Mouse (Mus musculus): ENCODE measurements around the gene Bbc3.

Bbc3 gene

DNA sequence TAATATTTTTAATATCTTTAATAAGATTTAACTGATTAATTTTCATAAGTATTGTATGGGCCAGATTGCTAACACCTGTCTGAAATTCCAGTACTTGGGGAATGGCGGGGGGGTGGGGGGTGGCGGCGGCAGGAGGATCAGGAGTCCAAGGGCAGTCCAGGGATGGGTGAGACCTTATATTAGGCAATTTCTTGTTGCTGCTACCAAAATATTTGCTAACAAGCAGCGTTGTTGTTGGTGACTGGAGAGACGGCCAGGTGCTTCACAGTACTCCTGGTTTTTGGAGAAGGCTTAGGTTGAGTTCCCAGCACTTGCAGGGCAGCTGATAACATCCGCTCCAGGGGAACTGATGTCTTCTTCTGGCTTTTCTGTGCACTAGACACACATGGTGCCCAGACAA is 12.3 kb downstream of the Bbc3 start:
- DNase-seq (ENCODE audit: low read depth, low spot score) = no peak
- H3K36me3 ChIP-seq (ENCODE audit: control insufficient read depth, insufficient read depth, low read length, poor library complexity, severe bottlenecking) = no peaks in the 10 kb centered on the region
- H3K27me3 ChIP-seq (ENCODE audit: control insufficient read depth, insufficient read depth, low read length, poor library complexity, severe bottlenecking) = no peaks in the 10 kb centered on the region

DNA sequence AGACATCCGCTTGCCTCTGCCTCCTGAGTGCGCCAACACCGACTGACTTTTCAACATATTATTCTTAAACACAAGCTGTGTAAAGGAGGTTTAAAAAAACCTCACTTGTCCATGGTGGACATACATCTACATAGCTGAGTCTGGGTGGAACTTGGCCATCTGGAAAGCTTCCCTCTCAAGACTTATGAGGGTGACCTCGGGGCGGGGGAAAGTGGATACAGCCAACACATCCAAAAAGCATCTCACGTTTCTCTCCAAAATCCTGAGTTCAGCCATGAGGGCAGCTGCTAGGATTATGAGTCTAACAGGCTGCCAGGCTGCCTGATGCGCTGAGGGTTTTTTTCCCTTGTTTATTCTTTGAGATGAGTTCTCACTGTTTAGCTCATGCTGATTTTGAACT is 16.5 kb downstream of the Bbc3 start:
- no peaks in the 10 kb centered on the region for H3K27me3 ChIP-seq (ENCODE audit: control insufficient read depth, insufficient read depth, low read length, poor library complexity, severe bottlenecking)
- DNase-seq (ENCODE audit: low read depth, low spot score) = no peak
- H3K36me3 ChIP-seq (ENCODE audit: control insufficient read depth, insufficient read depth, low read length, poor library complexity, severe bottlenecking) = peaks cover 10% of the 10 kb centered on the region

DNA sequence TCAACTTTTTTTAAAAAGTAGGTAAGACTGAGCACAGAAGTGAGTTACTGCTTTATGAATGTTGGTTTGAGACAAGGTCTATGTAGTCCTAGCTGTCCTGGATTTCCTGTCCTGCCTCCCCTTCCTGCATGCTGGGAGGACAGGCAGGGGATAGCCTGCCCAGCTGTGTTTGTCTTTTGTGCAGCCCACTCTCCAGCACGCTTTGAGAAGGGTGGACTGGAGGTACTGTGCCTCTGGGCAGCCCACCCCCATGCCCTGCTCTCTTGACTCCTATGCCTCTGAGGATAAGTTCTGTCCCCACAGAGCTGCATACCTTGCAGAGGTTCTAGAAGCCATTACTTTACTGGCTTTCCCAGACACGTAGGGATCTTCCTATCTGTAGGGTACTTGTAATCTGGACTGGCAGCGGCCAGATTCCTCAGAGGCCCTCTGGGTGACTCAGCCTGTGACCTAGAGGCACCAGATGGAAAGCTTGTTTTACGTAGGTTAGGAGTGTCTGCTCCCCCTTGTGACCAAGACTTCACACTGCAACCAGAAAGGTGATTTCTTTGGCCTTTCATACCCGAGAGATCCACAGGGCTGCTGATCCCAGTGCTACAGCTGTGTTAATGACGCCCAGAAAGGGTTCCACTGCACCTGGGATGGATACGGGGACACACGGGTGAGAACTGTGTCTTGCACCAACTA is 17.9 kb downstream of the Bbc3 start:
- peak; percentile 88 for DNase-seq (ENCODE audit: low read depth, low spot score)
- Histone ChIP-seq H3K36me3 (ENCODE audit: control insufficient read depth, insufficient read depth, low read length, poor library complexity, severe bottlenecking) (peaks cover 12% of the 10 kb centered on the region), H3K27me3 (ENCODE audit: control insufficient read depth, insufficient read depth, low read length, poor library complexity, severe bottlenecking) (no peaks in the 10 kb centered on the region)

DNA sequence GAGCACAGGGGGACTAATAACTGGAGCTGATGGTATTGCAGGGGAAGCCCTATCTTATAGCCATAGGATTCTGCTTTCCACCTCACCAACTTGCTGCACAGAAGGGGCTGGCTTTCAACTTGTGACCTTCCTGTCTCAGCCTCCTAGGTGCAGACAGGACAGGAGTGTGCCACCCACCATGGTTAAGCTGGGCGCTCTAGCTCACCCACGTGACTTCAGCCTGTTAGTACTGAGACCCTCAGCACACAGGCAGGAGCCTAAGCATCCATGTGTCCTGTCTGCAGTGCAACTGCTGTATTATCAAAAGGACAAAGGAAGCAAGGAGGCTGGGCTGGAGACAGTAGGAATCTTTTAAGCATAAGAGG is 18.4 kb downstream of the Bbc3 start:
- DNase-seq (ENCODE audit: low read depth, low spot score) = no peak
- peaks cover 12% of the 10 kb centered on the region for H3K36me3 ChIP-seq (ENCODE audit: control insufficient read depth, insufficient read depth, low read length, poor library complexity, severe bottlenecking)
- no peaks in the 10 kb centered on the region for H3K27me3 ChIP-seq (ENCODE audit: control insufficient read depth, insufficient read depth, low read length, poor library complexity, severe bottlenecking)

DNA sequence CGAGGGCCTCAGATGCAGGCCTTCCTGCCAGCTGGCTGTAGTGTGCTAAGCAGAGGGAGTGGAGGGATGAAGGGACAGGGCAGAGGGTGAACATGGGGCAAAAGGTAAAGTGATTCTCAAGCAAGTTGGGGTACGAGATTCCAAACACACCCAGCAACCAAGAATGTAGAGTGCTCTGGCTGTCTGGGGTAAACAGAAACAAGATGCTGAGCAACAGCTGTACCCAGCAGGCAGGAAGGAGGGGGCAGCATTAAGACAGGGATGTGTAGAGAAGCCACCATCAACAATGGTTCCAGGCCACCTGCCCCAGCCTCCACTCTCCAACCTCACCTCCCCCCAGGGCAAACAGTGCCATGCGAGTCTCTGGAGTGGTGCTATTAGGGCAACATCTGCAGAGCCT is 21.0 kb downstream of the Bbc3 start:
- Histone ChIP-seq H3K27me3 (ENCODE audit: control insufficient read depth, insufficient read depth, low read length, poor library complexity, severe bottlenecking) (no peaks in the 10 kb centered on the region), H3K36me3 (ENCODE audit: control insufficient read depth, insufficient read depth, low read length, poor library complexity, severe bottlenecking) (peaks cover 12% of the 10 kb centered on the region)
- no peak for DNase-seq (ENCODE audit: low read depth, low spot score)

DNA sequence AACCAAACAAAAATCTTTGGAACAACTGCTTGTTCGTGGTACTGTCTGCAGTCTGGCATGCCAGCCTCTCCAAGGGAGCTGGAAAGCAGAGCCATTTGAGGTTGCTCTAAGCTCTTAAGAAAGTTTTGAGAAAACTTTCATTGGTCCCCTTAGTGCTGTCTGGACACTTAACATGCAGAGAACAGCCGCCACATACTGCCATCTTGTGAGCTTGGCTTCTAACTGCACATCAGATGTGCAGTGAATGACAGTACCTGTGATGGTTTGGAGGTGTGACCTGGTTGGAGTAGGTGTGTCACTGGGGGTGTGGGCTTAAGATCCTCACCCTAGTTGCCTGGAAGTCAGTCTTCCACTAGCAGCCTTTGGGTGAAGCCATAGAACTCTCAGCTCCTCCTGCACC is 29.5 kb downstream of the Bbc3 start:
- DNase-seq (ENCODE audit: low read depth, low spot score) = peak; percentile 30
- H3K36me3 ChIP-seq (ENCODE audit: control insufficient read depth, insufficient read depth, low read length, poor library complexity, severe bottlenecking) = peaks cover 4% of the 10 kb centered on the region; the same call in 1 of the 2 replicates
- no peaks in the 10 kb centered on the region for H3K27me3 ChIP-seq (ENCODE audit: control insufficient read depth, insufficient read depth, low read length, poor library complexity, severe bottlenecking)

DNA sequence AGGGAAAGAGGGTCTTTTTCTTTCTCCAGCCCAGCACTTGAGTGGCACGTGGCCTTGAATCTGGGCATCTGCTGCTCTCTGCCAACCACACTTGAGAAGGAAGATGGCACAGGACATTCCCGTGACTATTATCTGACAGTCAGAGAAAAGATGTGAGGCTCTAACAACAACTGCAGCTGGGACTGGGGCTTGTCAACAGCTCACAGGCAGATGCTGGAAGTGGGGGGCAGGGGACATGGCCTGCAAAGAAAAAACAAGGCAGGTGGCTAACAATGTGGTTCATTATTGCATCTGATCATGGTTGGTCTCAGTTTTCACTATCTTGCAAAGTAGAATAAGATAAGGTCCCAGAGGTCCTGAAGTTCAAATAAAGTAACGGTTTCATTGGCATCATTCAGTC is 36.4 kb downstream of the Bbc3 start:
- Histone ChIP-seq H3K27me3 (ENCODE audit: control insufficient read depth, insufficient read depth, low read length, poor library complexity, severe bottlenecking) (no peaks in the 10 kb centered on the region), H3K36me3 (ENCODE audit: control insufficient read depth, insufficient read depth, low read length, poor library complexity, severe bottlenecking) (peaks cover under 1% of the 10 kb centered on the region; the same call in 1 of the 2 replicates)
- DNase-seq (ENCODE audit: low read depth, low spot score) = no peak

DNA sequence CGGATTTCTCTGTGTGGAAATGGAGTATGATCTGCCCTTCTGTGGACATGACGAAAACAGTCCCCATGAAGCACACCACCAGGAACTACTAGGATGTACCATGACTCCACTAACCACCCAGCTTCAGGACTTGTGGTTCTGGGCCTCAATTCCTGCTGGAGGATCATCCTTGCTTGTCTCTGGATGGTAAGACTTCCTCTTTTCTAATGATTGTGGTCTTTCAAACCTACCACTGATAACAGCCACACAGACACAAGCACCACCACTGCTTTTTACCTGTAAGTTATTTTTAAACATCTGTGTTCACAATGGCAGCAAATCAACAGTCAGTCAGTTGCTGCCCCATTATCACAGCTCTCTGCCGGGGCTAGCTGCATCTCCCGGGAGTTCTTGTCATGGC is 37.1 kb downstream of the Bbc3 start:
- no peak for DNase-seq (ENCODE audit: low read depth, low spot score)
- H3K36me3 ChIP-seq (ENCODE audit: control insufficient read depth, insufficient read depth, low read length, poor library complexity, severe bottlenecking) = peaks cover 4% of the 10 kb centered on the region; the same call in 1 of the 2 replicates
- H3K27me3 ChIP-seq (ENCODE audit: control insufficient read depth, insufficient read depth, low read length, poor library complexity, severe bottlenecking) = no peaks in the 10 kb centered on the region

DNA sequence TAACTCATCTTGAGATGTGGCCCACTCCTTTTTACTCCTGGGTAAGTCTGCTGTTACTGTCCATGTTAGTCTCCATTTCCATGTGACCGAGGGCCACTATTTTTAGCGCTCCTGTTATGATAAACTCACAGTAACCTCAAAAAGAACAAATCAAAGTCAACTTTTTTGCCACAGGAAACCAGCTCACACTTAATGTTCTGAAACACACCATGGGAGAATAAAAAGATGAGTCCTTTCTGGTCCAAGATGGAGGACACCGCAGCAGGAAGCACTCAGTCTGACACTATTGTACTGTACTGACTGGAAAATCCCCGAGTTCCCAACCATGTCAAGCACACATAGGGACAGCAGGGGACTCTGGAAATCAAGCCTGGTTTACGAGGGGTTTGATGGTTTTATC is 41.8 kb downstream of the Bbc3 start:
- DNase-seq (ENCODE audit: low read depth, low spot score) = no peak
- H3K27me3 ChIP-seq (ENCODE audit: control insufficient read depth, insufficient read depth, low read length, poor library complexity, severe bottlenecking) = no peaks in the 10 kb centered on the region
- peaks cover 4% of the 10 kb centered on the region for H3K36me3 ChIP-seq (ENCODE audit: control insufficient read depth, insufficient read depth, low read length, poor library complexity, severe bottlenecking)

DNA sequence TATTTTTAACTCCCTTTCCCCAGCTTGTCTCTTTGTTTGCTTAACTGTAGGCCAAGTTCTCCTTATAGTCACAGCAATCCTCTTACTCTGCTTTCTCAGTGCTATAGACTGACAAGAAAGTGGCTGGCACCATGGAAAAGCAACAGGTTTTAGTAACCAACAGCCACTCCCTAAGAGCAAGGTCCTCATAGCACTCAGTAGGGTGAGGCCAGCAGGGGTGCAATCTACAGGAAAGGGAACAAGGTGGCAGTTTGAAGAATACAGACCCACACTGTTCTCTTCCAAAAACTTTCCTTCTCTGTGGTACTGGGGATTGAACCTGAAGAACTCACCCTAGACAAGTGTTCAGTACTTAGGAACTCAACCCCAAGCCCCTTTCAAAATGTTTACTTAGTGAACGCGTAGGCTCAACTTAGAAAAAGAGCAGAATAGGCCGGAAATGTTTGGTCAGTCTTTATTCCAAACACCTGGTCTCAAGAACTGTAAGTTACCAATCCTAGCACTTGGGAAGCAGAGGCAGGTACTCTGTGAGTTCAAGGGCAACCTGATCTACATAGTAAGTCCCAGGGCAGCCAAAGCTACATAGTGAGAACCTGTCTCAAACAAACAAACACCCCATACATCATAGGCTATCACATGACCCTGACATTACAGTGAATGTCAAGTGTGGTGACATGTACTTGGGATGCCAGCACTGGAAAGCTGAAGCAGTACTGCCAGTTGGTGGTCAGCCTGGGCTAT is 47.8 kb downstream of the Bbc3 start:
- H3K36me3 ChIP-seq (ENCODE audit: control insufficient read depth, insufficient read depth, low read length, poor library complexity, severe bottlenecking) = peaks cover 5% of the 10 kb centered on the region
- DNase-seq (ENCODE audit: low read depth, low spot score) = no peak
- no peaks in the 10 kb centered on the region for H3K27me3 ChIP-seq (ENCODE audit: control insufficient read depth, insufficient read depth, low read length, poor library complexity, severe bottlenecking)

DNA sequence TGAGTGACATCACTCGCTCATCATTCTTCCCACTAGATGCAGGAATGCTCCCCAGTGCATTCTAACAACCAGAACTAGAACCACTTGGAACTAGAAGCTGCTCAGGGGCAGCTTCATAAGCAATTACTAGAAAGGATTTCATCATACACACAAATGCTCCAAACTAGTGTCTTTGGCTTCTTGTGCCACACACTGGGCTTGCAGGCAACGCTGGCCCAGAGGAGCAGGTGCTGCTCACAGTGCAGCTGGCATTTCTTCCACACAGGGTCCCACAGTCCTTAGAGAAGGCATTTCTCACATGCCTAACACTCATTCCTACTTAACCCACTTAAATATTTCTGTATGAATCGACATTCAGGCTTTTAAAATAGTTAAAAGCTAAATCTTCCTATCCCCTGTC is 49.4 kb downstream of the Bbc3 start:
- H3K27me3 ChIP-seq (ENCODE audit: control insufficient read depth, insufficient read depth, low read length, poor library complexity, severe bottlenecking) = no peaks in the 10 kb centered on the region
- peaks cover 5% of the 10 kb centered on the region for H3K36me3 ChIP-seq (ENCODE audit: control insufficient read depth, insufficient read depth, low read length, poor library complexity, severe bottlenecking)
- no peak for DNase-seq (ENCODE audit: low read depth, low spot score)

DNA sequence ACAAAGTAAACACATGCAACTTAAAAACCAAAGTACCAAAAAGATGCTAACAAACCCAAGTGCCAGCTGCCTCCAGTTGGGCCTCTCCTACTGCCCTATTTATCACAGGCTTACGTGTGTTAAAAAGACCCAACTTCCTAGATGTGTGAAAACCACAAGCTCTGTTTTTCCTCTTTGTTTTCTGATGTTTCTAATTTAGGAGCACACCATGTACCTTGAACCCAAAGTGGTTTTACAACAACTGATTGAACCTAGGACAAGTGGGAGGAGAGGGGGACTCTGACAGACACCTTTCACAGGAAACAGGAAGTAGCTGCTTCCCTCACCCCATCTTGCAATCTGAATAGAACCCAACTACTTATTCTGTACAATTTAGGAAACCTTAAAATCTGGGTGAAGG is 56.1 kb downstream of the Bbc3 start:
- peak; percentile 21 for DNase-seq (ENCODE audit: low read depth, low spot score)
- Histone ChIP-seq H3K36me3 (ENCODE audit: control insufficient read depth, insufficient read depth, low read length, poor library complexity, severe bottlenecking) (peaks cover 5% of the 10 kb centered on the region), H3K27me3 (ENCODE audit: control insufficient read depth, insufficient read depth, low read length, poor library complexity, severe bottlenecking) (no peaks in the 10 kb centered on the region)

DNA sequence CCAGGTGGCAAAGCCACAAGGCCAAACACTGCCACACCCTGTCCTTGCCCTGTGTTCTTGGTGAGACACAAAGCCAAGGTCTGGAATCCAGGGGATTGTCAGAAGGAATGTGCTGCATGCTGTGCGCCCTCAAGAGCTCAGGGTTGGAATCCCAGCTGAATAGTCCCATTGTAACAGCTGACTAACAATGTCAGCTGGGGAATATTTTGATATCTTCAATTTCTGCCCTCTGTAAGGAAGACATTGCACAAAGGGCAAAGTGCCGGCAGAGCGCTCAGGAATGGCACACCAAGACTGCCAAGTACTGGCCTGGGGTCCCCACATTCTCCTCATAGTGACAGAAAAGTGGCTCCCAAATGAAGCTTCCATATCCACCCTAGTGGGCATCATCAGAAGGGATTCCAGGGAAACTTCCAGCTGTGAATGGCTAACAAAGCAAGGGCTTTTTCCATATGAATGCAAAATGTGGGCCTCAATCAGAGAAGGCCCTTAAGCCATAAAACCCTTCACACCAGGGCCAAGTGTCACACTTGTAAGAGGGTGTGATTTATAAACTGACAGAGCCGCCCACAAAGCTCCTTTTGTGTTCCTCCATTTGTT is 56.8 kb downstream of the Bbc3 start:
- no peaks in the 10 kb centered on the region for H3K27me3 ChIP-seq (ENCODE audit: control insufficient read depth, insufficient read depth, low read length, poor library complexity, severe bottlenecking)
- no peak for DNase-seq (ENCODE audit: low read depth, low spot score)
- H3K36me3 ChIP-seq (ENCODE audit: control insufficient read depth, insufficient read depth, low read length, poor library complexity, severe bottlenecking) = peaks cover 7% of the 10 kb centered on the region

DNA sequence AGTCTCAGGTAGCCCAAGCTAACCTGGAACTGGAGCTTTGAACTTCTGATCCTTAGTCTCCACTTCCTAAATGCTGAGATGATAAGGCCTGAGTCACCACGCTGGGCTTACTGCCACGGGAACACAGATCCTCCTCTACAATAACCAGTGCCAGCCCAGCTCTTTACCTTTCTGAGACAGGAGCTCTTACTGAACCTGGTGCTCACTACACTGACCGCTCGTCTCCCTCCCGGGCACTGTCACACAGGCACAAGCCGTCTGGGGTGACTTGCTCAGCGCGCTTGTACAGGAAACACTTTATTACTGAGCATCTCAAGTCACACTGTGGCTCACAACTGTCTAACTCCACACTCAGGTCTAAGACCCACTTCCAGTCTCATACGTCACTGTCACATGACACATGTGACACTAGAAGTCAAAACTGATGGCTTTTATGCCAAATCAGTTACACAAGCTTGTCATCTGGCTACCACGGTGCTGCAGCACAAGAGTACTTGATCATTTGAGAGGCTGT is 58.0 kb downstream of the Bbc3 start:
- Histone ChIP-seq H3K36me3 (ENCODE audit: control insufficient read depth, insufficient read depth, low read length, poor library complexity, severe bottlenecking) (peaks cover 8% of the 10 kb centered on the region), H3K27me3 (ENCODE audit: control insufficient read depth, insufficient read depth, low read length, poor library complexity, severe bottlenecking) (no peaks in the 10 kb centered on the region)
- no peak for DNase-seq (ENCODE audit: low read depth, low spot score)

DNA sequence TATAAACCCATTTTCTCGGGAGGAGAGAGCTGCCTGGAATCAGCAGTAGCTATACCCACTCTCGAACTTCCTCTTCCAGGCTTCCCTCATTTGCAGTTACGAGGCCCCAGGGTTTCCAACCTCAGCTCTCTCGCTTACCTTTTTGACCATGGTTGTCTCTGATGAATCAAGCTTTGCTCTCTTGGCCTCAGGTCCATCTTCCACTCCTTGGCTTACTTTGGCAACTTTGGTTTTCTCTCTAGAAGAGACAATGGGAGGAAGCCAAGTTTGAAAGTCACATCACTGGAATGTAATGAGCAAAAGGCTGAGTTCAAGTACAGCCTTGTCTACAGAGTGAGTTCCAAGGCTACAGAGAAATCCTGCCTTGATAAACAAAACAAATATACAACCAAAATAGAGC is 58.5 kb downstream of the Bbc3 start:
- no peaks in the 10 kb centered on the region for H3K27me3 ChIP-seq (ENCODE audit: control insufficient read depth, insufficient read depth, low read length, poor library complexity, severe bottlenecking)
- peaks cover 8% of the 10 kb centered on the region for H3K36me3 ChIP-seq (ENCODE audit: control insufficient read depth, insufficient read depth, low read length, poor library complexity, severe bottlenecking)
- DNase-seq (ENCODE audit: low read depth, low spot score) = no peak
